Mouse (Mus musculus) CH12.LX (cell line): ENCODE results near the gene Ppard. TPM values are rescaled to one million over a fixed set of nuclear protein-coding genes. Genes with fewer than 3 reads are reported as not detected.

Experiments used
- DNase-seq: peaks from one replicate; pipeline ENCODE4 v3.0.0-alpha.2; 2013; ENCODE audit errors: extremely low read depth
- H3K27ac ChIP-seq: 2 replicates; pipeline ENCODE4 v1.5.1; 2012; ENCODE audit warnings: low read depth, mild to moderate bottlenecking, control low read depth, moderate library complexity; ENCODE audit not compliant: insufficient read depth
- H3K27me3 ChIP-seq: replicated peaks from 2 replicates; pipeline ENCODE3; 2012; ENCODE audit warnings: inconsistent platforms
- H3K36me3 ChIP-seq, 2 experiments: replicated peaks in 1 of 2; 2 replicates each; pipeline versions ENCODE3 to v1.6.1; 2012; ENCODE audit warnings: inconsistent platforms in 1 of 2, low read length in 1 of 2, mild to moderate bottlenecking in 1 of 2, mixed read lengths in 1 of 2, moderate library complexity in 1 of 2; ENCODE audit not compliant: control insufficient read depth in 1 of 2, insufficient read depth in 1 of 2
- H3K4me1 ChIP-seq, 2 experiments: 2 replicates each; pipeline ENCODE4 v1.6.1; 2012; ENCODE audit warnings: inconsistent platforms in 1 of 2, moderate library complexity in 1 of 2; ENCODE audit not compliant: insufficient read depth in 2 of 2, control insufficient read depth in 1 of 2
- H3K4me2 ChIP-seq: 2 replicates; pipeline ENCODE4 v1.6.1; 2012; ENCODE audit warnings: low read depth, mild to moderate bottlenecking, control low read depth; ENCODE audit not compliant: poor library complexity, insufficient read depth, severe bottlenecking
- H3K4me3 ChIP-seq, 3 experiments: fragments of 150-350 bp in 1 of 3; sonication (generic) in 1 of 3; replicated peaks in 1 of 3; 2 replicates each; pipeline versions ENCODE3 to v1.5.1; 2011 to 2012; ENCODE audit warnings: low read depth in 2 of 3, low read length in 2 of 3, mild to moderate bottlenecking in 2 of 3, moderate library complexity in 2 of 3, control low read depth in 1 of 3, improper control_type of control experiment in 1 of 3, inconsistent platforms in 1 of 3, mixed read lengths in 1 of 3; ENCODE audit not compliant: poor library complexity in 1 of 3
- H3K79me2 ChIP-seq: replicated peaks from 2 replicates; pipeline ENCODE4 v1.6.1; 2012; ENCODE audit warnings: mild to moderate bottlenecking, moderate library complexity; ENCODE audit not compliant: control insufficient read depth, poor library complexity, insufficient read depth, severe bottlenecking; ENCODE audit errors: extremely low read depth
- H3K9ac ChIP-seq: 2 replicates; pipeline ENCODE4 v1.6.1; 2012; ENCODE audit warnings: low read depth, mild to moderate bottlenecking, control low read depth, moderate library complexity; ENCODE audit not compliant: insufficient read depth
- H3K9me3 ChIP-seq: replicated peaks from 2 replicates; pipeline ENCODE3; 2012; ENCODE audit warnings: low read length, inconsistent platforms, mixed read lengths
- CHD1 ChIP-seq: IDR thresholded peaks from 2 replicates; pipeline ENCODE4 v1.6.1; 2012; ENCODE audit warnings: low read depth, low read length, improper control_type of control experiment, inconsistent platforms
- CHD2 ChIP-seq: IDR thresholded peaks from 2 replicates; pipeline ENCODE4 v1.6.1; 2011; ENCODE audit warnings: low read length, improper control_type of control experiment
- E2F4 ChIP-seq: IDR thresholded peaks from 2 replicates; pipeline ENCODE4 v1.6.1; 2011; ENCODE audit warnings: low read depth, low read length, improper control_type of control experiment; ENCODE audit not compliant: insufficient replicate concordance
- ELF1 ChIP-seq: IDR thresholded peaks from 2 replicates; pipeline ENCODE4 v1.6.1; 2014; ENCODE audit warnings: low read depth, mild to moderate bottlenecking, inconsistent platforms, low read length, improper control_type of control experiment
- EP300 ChIP-seq: IDR thresholded peaks from 2 replicates; pipeline ENCODE4 v1.6.1; 2011; ENCODE audit warnings: low read length, improper control_type of control experiment
- ETS1 ChIP-seq: conservative IDR thresholded peaks from 2 replicates; pipeline ENCODE4 v1.6.1; 2012; ENCODE audit warnings: low read depth, mild to moderate bottlenecking, inconsistent platforms, low read length, improper control_type of control experiment, moderate library complexity
- GABPA ChIP-seq: IDR thresholded peaks from 2 replicates; pipeline ENCODE4 v1.6.1; 2012; ENCODE audit warnings: low read depth, low read length, improper control_type of control experiment, inconsistent platforms; ENCODE audit not compliant: insufficient replicate concordance
- IRF4 ChIP-seq: IDR thresholded peaks from 2 replicates; pipeline ENCODE4 v1.6.1; 2014; ENCODE audit warnings: low read depth, mild to moderate bottlenecking, inconsistent platforms, low read length, improper control_type of control experiment
- JUN ChIP-seq: IDR thresholded peaks from 2 replicates; pipeline ENCODE4 v1.6.1; 2011; ENCODE audit warnings: low read depth, mild to moderate bottlenecking, low read length, improper control_type of control experiment, moderate library complexity; ENCODE audit not compliant: insufficient read depth
- KAT2A ChIP-seq: IDR thresholded peaks from 2 replicates; pipeline ENCODE4 v1.6.1; 2012; ENCODE audit warnings: low read length, improper control_type of control experiment, inconsistent platforms; ENCODE audit not compliant: insufficient replicate concordance
- MAFK ChIP-seq: IDR thresholded peaks from 2 replicates; pipeline ENCODE4 v1.6.1; 2011; ENCODE audit warnings: low read length, improper control_type of control experiment; ENCODE audit not compliant: insufficient replicate concordance
- MAZ ChIP-seq: IDR thresholded peaks from 2 replicates; pipeline ENCODE4 v1.6.1; 2012; ENCODE audit warnings: low read depth, mild to moderate bottlenecking, inconsistent platforms, low read length, improper control_type of control experiment, moderate library complexity
- MXI1 ChIP-seq: IDR thresholded peaks from 2 replicates; pipeline ENCODE4 v1.6.1; 2011; ENCODE audit warnings: mild to moderate bottlenecking, low read depth, low read length, improper control_type of control experiment
- MYC ChIP-seq: IDR thresholded peaks from 2 replicates; pipeline ENCODE4 v1.6.1; 2011; ENCODE audit warnings: low read depth, mild to moderate bottlenecking, improper control_type of control experiment, low read length
- NRF1 ChIP-seq: IDR thresholded peaks from 2 replicates; pipeline ENCODE4 v1.6.1; 2014; ENCODE audit warnings: low read depth, mild to moderate bottlenecking, inconsistent platforms, low read length, improper control_type of control experiment, moderate library complexity
- RCOR1 ChIP-seq: conservative IDR thresholded peaks from 2 replicates; pipeline ENCODE4 v1.6.1; 2012; ENCODE audit warnings: low read depth, mild to moderate bottlenecking, inconsistent platforms, low read length, improper control_type of control experiment
- SIN3A ChIP-seq: IDR thresholded peaks from 2 replicates; pipeline ENCODE4 v1.6.1; 2012; ENCODE audit warnings: low read length, improper control_type of control experiment, inconsistent platforms
- SMC3 ChIP-seq: IDR thresholded peaks from 2 replicates; pipeline ENCODE4 v1.6.1; 2011; ENCODE audit warnings: low read depth, low read length, improper control_type of control experiment
- TCF12 ChIP-seq: IDR thresholded peaks from 2 replicates; pipeline ENCODE4 v1.6.1; 2014; ENCODE audit warnings: low read depth, mild to moderate bottlenecking, inconsistent platforms, low read length, improper control_type of control experiment
- UBTF ChIP-seq: IDR thresholded peaks from 2 replicates; pipeline ENCODE4 v1.6.1; 2012; ENCODE audit warnings: low read depth, mild to moderate bottlenecking, inconsistent platforms, low read length, improper control_type of control experiment, moderate library complexity
- USF2 ChIP-seq: conservative IDR thresholded peaks from 2 replicates; pipeline ENCODE4 v1.6.1; 2011; ENCODE audit warnings: low read depth, low read length, improper control_type of control experiment
- ZMIZ1 ChIP-seq: IDR thresholded peaks from 2 replicates; pipeline ENCODE4 v1.6.1; 2012; ENCODE audit warnings: low read depth, mild to moderate bottlenecking, inconsistent platforms, low read length, improper control_type of control experiment
- ZNF384 ChIP-seq: IDR thresholded peaks from 2 replicates; pipeline ENCODE4 v1.6.1; 2012; ENCODE audit warnings: low read depth, low read length, improper control_type of control experiment, inconsistent platforms
- dilution Hi-C: fragments of 300-500 bp; cut with MboI; formaldehyde crosslinking; loops from 2 replicates; pipeline ENCODE4 v1.14.3; 2020; ENCODE audit warnings: low sequenced_read_pairs; ENCODE audit not compliant: extremely low pct_unique_long_range_greater_than_20kb, extremely low pct_ligation_motif_present
- in situ Hi-C: fragments of 300-500 bp; cut with MboI; formaldehyde crosslinking; loops from 3 replicates; pipeline ENCODE4 v1.14.3; 2019; ENCODE audit warnings: low sequenced_read_pairs, low pct_ligation_motif_present, low pct_unique_long_range_greater_than_20kb, mixed read lengths
- polyA plus RNA-seq: library from polyadenylated mRNA; unstranded; fragments of >175 nt; gene quantifications from 2 replicates; pipeline ENCODE4 v1.2.1, GENCODE M21; 2012; ENCODE audit warnings: low read depth; ENCODE audit not compliant: insufficient read length
- total RNA-seq, 2 experiments: library from RNA; depleted of rRNA; stranded (reverse); fragments of 300-350 nt in 1 of 2; fragments of >200 nt in 1 of 2; gene quantifications; 2 replicates each; pipeline ENCODE4 v1.2.3; 2012 to 2014

The Ppard gene
- total and polyA plus RNA-seq, 3 experiments: 2.9 to 15.5 (median 7.3) TPM

DNA sequence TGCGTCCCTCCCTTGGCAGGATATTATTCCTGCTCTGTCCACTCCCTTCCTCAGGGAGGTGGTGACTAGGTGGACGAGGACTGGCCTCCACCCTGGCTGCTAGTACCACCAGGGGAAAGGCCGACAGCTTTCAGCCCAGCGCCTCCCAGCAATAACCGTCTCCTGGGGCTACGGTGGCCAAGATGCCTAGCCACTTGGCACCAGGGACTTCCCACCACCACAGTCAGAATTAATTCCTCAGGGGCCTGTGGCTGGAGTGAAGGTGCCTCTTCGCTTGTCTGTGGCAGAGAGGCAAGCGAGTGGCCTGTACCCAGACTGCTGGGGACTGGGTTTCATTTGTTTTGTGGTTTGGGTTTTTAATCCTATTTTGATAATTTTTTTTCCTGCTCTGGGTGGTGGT lies 27.1 kb upstream of the Ppard start:
- Histone ChIP-seq H3K4me2 (peak overlapping the region; percentile 50), H3K4me3 (peak overlapping the region in 1 of 3 experiments; percentile 6), H3K27me3 (no peaks in the 10 kb centered on the region), H3K79me2 (peaks cover 22% of the 10 kb centered on the region), H3K36me3 (peaks cover 19 to 29% of the 10 kb centered on the region in 2 experiments), H3K27ac (peak overlapping the region; percentile 86), H3K9me3 (no peaks in the 10 kb centered on the region), H3K4me1 (peaks cover 25 to 44% of the 10 kb centered on the region in 2 experiments), H3K9ac (0 out of 2 replicates have a peak overlapping the region, but pooled peaks have one; percentile 1)
- TF ChIP-seq MXI1 (peak; percentile 35; the same call in 1 of the 2 replicates), JUN (no peak), IRF4 (peak; percentile 72; the same call in 1 of the 2 replicates), USF2 (no peak), MAFK (peak; percentile 75), MAZ (0 out of 2 replicates have a peak, but pooled peaks have one; percentile 26), NRF1 (no peak), ZMIZ1 (0 out of 2 replicates have a peak, but pooled peaks have one; percentile 8), ELF1 (no peak; the same call in 1 of the 2 replicates), ETS1 (0 out of 2 replicates have a peak, but pooled peaks have one; percentile 22), UBTF (no peak), CHD2 (no peak), TCF12 (peak; percentile 62; the same call in 1 of the 2 replicates), RCOR1 (no peak), SIN3A (peak; percentile 68; the same call in 1 of the 2 replicates), KAT2A (0 out of 2 replicates have a peak, but pooled peaks have one; percentile 48), GABPA (no peak), ZNF384 (peak; percentile 56), E2F4 (no peak), MYC (no peak), SMC3 (no peak), CHD1 (no peak), EP300 (peak; percentile 64)
- in situ Hi-C loops (loop anchor here (25.0 kb wide), 1 partner anchor 307 kb away; the partner anchor contains the start of gene Fkbp5), dilution Hi-C loops (no loop called here)
- peak; percentile 75 for DNase-seq
